Mouse (Mus musculus): ENCODE measurements around the gene Pcdh9. TPM values are rescaled to one million over a fixed set of nuclear protein-coding genes. Genes with fewer than 3 reads are reported as not detected.

Gene Pcdh9
- polyA plus RNA-seq, 1 experiment from 2014 or later = 141 TPM

DNA sequence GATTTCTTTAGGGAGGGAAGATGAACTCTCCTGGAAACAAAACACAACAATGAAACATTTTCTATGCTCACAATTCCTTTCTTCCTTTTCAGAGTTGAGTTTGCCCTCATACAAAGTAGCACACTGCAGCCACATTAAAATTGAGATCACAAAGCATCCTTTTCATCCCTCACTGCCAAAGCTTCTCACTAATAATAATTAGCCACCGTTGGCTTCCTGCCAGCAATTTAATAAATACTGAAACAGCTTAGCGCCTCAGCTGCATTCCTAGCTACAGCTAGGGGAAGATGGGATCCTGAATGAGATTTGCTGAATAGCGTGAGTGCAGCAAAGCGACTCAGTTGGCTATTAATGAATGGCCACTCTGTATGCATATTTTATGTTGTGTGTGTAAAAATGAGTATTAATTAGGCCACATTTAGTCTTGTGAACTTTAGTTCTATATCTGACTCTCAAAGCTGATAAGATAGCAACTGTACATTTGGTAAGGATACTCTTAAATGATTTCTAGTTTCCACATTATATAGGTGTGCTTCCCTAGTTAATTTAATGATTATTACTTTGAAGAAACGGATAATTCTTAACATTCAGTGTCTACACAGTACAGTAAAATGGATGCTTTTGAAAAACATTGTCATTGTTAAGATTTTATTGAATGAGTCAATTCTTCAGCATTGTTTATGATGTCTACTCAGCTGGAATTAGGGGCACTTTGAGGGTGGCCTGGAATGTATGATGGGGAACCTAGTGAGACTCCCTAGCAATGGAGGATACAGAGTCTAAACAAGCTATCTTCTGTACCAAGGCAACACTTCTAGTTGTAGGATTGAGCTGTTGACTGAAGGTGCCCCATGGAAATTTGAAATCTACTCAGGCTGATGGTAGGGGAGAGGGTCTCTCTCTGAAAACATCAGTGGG is 881.1 kb downstream of the Pcdh9 start:
- 6% methylated on average over 5 of the region's 5 CpGs for WGBS
- H3K4me1 ChIP-seq (replicated peaks; ENCODE audit: control insufficient read depth, insufficient read depth, low read length) = 0 out of 2 replicates have a peak, but pooled peaks cover 6% of the 10 kb centered on the region
- H3K4me2 ChIP-seq (ENCODE audit: low read length) = no peak overlapping the region
- no peak overlapping the region for H3K9ac ChIP-seq (replicated peaks; ENCODE audit: low read depth, low read length)
- no peak overlapping the region for H3K27ac ChIP-seq (ENCODE audit: low read length)
- no peaks in the 10 kb centered on the region for H3K36me3 ChIP-seq (ENCODE audit: control insufficient read depth, insufficient read depth)
- H3K4me3 ChIP-seq (replicated peaks; ENCODE audit: low read length) = no peak overlapping the region
- H3K9me3 ChIP-seq (ENCODE audit: control insufficient read depth, low read length) = no peaks in the 10 kb centered on the region
- ATAC-seq = peak; percentile 95
- no peaks in the 10 kb centered on the region for H3K27me3 ChIP-seq (replicated peaks; ENCODE audit: control insufficient read depth, insufficient read depth, low read length)
